Mouse (Mus musculus) midbrain, embryonic 10.5 days (tissue): ENCODE data around the gene Htra2. TPM values are rescaled to one million over a fixed set of nuclear protein-coding genes. Genes with fewer than 3 reads are reported as not detected.
A peak's percentile ranks its signal among the peaks of the same experiment; 100 is the strongest.

ENCODE experiments used
- DNase-seq: peaks from one replicate; pipeline ENCODE4 v3.0.0-alpha.2; 2017; ENCODE audit warnings: low spot score
- H3K27ac ChIP-seq: fragments of 300-500 bp; sonication (generic); replicated peaks from 2 replicates; pipeline ENCODE4 v1.5.1; 2016; ENCODE audit warnings: mild to moderate bottlenecking
- H3K27me3 ChIP-seq: fragments of 300-500 bp; sonication (generic); 2 replicates; pipeline ENCODE4 v1.6.1; 2016; ENCODE audit warnings: low read depth, mild to moderate bottlenecking; ENCODE audit not compliant: poor library complexity, severe bottlenecking
- H3K36me3 ChIP-seq: fragments of 300-500 bp; sonication (generic); 2 replicates; pipeline ENCODE4 v1.6.1; 2016; ENCODE audit warnings: mild to moderate bottlenecking, moderate library complexity
- H3K4me1 ChIP-seq: fragments of 300-500 bp; sonication (generic); 2 replicates; pipeline ENCODE4 v1.6.1; 2016
- H3K4me3 ChIP-seq: fragments of 300-500 bp; sonication (generic); 2 replicates; pipeline ENCODE4 v1.5.1; 2016; ENCODE audit warnings: mild to moderate bottlenecking, moderate library complexity
- H3K9me3 ChIP-seq: fragments of 300-500 bp; sonication (generic); replicated peaks from 2 replicates; pipeline ENCODE4 v1.6.1; 2016; ENCODE audit warnings: mild to moderate bottlenecking
- WGBS: fragments of 180-500 bp; shearing (Covaris S2); methylation state at CpG from one replicate; pipeline ENCODE4 v1.1.7; 2016; 5-methylcytosine and 5-hydroxymethylcytosine counted together
- polyA plus RNA-seq: library from polyadenylated mRNA; unstranded; fragments of >200 nt; fragmentation: Nextera tagmentation; extraction: Ambion mirVana; gene quantifications from 2 replicates; pipeline ENCODE4 v1.2.1, GENCODE M21; 2016

Htra2 gene
- polyA plus RNA-seq = 79.7 and 82.7 TPM in 2 replicates

GRCm38 (mm10) chr6:83054871-83055431 is at the start of gene Htra2:
Htra2 (minus strand) TSS chr6:83055273.
- DNase-seq = no peak
- Histone ChIP-seq H3K27ac (peak within 1 kb of the TSS; percentile 91), H3K27me3 (peaks cover 11% of the 10 kb centered on the region), H3K4me1 (peaks cover 37% of the 10 kb centered on the region), H3K36me3 (peaks cover 52% of the 10 kb centered on the region), H3K4me3 (peak within 1 kb of the TSS; percentile 97), H3K9me3 (no peaks in the 10 kb centered on the region)
- under 1% methylated on average over 50 of the region's 50 CpGs for WGBS

GRCm38 (mm10) chr6:83104158-83104557 is 49.1 kb upstream of the Htra2 start:
- Histone ChIP-seq H3K36me3 (peaks cover 15% of the 10 kb centered on the region), H3K4me1 (peaks cover 43% of the 10 kb centered on the region), H3K27ac (no peak overlapping the region), H3K4me3 (no peak overlapping the region), H3K9me3 (no peaks in the 10 kb centered on the region), H3K27me3 (peaks cover 26% of the 10 kb centered on the region)
- WGBS = 77% methylated on average over 4 of the region's 4 CpGs
- DNase-seq = no peak

- Histone ChIP-seq H3K4me3 (peak overlapping the region; percentile 68), H3K27me3 (peaks cover 26% of the 10 kb centered on the region), H3K36me3 (peaks cover 15% of the 10 kb centered on the region), H3K9me3 (no peaks in the 10 kb centered on the region), H3K4me1 (peaks cover 38% of the 10 kb centered on the region), H3K27ac (no peak overlapping the region)
- 36% methylated on average over 11 of the region's 11 CpGs for WGBS
- DNase-seq = no peak
These were observed 48.1 kb upstream of the Htra2 start for GRCm38 (mm10) chr6:83103130-83103650.

- DNase-seq = peak; percentile 76
- under 1% methylated on average over 74 of the region's 74 CpGs for WGBS
- H3K4me3 ChIP-seq = peak overlapping the region; percentile 68
- peaks cover 11% of the 10 kb centered on the region for H3K36me3 ChIP-seq
- H3K27ac ChIP-seq = peak overlapping the region; percentile 85
- peaks cover 28% of the 10 kb centered on the region for H3K4me1 ChIP-seq
- peaks cover 26% of the 10 kb centered on the region for H3K27me3 ChIP-seq
- H3K9me3 ChIP-seq = no peaks in the 10 kb centered on the region
These were observed 46.8 kb upstream of the Htra2 start for GRCm38 (mm10) chr6:83101688-83102556.

- 0% methylated on average over 25 of the region's 25 CpGs for WGBS
- DNase-seq = peak; percentile 83
- peak within 1 kb of the TSS; percentile 68 for H3K4me3 ChIP-seq
- no peaks in the 10 kb centered on the region for H3K9me3 ChIP-seq
- H3K4me1 ChIP-seq = peaks cover 29% of the 10 kb centered on the region
- H3K36me3 ChIP-seq = peaks cover 9% of the 10 kb centered on the region
- H3K27ac ChIP-seq = peak within 1 kb of the TSS; percentile 85
- peaks cover 26% of the 10 kb centered on the region for H3K27me3 ChIP-seq
These were observed 46.2 kb upstream of the Htra2 start, which contains the start of the genes Ccdc142 and Gm42688 for GRCm38 (mm10) chr6:83101316-83101687. Ccdc142 (plus strand) TSS chr6:83101601. Gm42688 (plus strand) TSS chr6:83101617.

- Histone ChIP-seq H3K27ac (no peak overlapping the region), H3K36me3 (no peaks in the 10 kb centered on the region), H3K4me1 (peaks cover 29% of the 10 kb centered on the region), H3K4me3 (no peak overlapping the region), H3K9me3 (no peaks in the 10 kb centered on the region), H3K27me3 (peaks cover 31% of the 10 kb centered on the region)
- WGBS = 83% methylated on average over 2 of the region's 2 CpGs
- DNase-seq = no peak
These were observed 43.3 kb upstream of the Htra2 start for GRCm38 (mm10) chr6:83098411-83098810.

- no peaks in the 10 kb centered on the region for H3K36me3 ChIP-seq
- peaks cover 36% of the 10 kb centered on the region for H3K27me3 ChIP-seq
- peaks cover 7% of the 10 kb centered on the region; the same call in 1 of the 2 replicates for H3K4me1 ChIP-seq
- WGBS = 39% methylated on average over 6 of the region's 6 CpGs
- DNase-seq = no peak
- H3K27ac ChIP-seq = no peak overlapping the region
- H3K4me3 ChIP-seq = no peak overlapping the region
- H3K9me3 ChIP-seq = no peaks in the 10 kb centered on the region
These were observed 40.9 kb upstream of the Htra2 start for GRCm38 (mm10) chr6:83095968-83096367.

- H3K9me3 ChIP-seq = no peaks in the 10 kb centered on the region
- H3K27me3 ChIP-seq = peaks cover 56% of the 10 kb centered on the region
- no peak for DNase-seq
- 55% methylated on average over 6 of the region's 6 CpGs for WGBS
- H3K4me1 ChIP-seq = peaks cover 8% of the 10 kb centered on the region
- no peaks in the 10 kb centered on the region for H3K36me3 ChIP-seq
- no peak overlapping the region for H3K4me3 ChIP-seq
- no peak overlapping the region for H3K27ac ChIP-seq
These were observed 37.5 kb upstream of the Htra2 start for GRCm38 (mm10) chr6:83092416-83093127.

- Histone ChIP-seq H3K4me3 (peak overlapping the region; percentile 40), H3K27me3 (peaks cover 91% of the 10 kb centered on the region), H3K36me3 (no peaks in the 10 kb centered on the region), H3K27ac (no peak overlapping the region), H3K4me1 (peaks cover 38% of the 10 kb centered on the region), H3K9me3 (no peaks in the 10 kb centered on the region)
- 3% methylated on average over 9 of the region's 9 CpGs for WGBS
- peak; percentile 34 for DNase-seq
These were observed 32.8 kb upstream of the Htra2 start for GRCm38 (mm10) chr6:83087926-83088260.

- peaks cover 94% of the 10 kb centered on the region for H3K27me3 ChIP-seq
- H3K36me3 ChIP-seq = peaks cover 2% of the 10 kb centered on the region; the same call in 1 of the 2 replicates
- peak; percentile 58 for DNase-seq
- under 1% methylated on average over 47 of the region's 47 CpGs for WGBS
- peaks cover 40% of the 10 kb centered on the region for H3K4me1 ChIP-seq
- H3K9me3 ChIP-seq = no peaks in the 10 kb centered on the region
- no peak overlapping the region for H3K27ac ChIP-seq
- H3K4me3 ChIP-seq = peak overlapping the region; percentile 40
These were observed 32.3 kb upstream of the Htra2 start for GRCm38 (mm10) chr6:83087205-83087925.

- peaks cover 10% of the 10 kb centered on the region for H3K36me3 ChIP-seq
- peaks cover 40% of the 10 kb centered on the region for H3K4me1 ChIP-seq
- no peaks in the 10 kb centered on the region for H3K9me3 ChIP-seq
- H3K27me3 ChIP-seq = peaks cover 97% of the 10 kb centered on the region
- H3K4me3 ChIP-seq = peak within 1 kb of the TSS; percentile 40
- 2% methylated on average over 42 of the region's 42 CpGs for WGBS
- no peak within 1 kb of the TSS for H3K27ac ChIP-seq
- no peak for DNase-seq
These were observed 31.3 kb upstream of the Htra2 start, which contains the start of gene Lbx2 for GRCm38 (mm10) chr6:83086121-83087035. Lbx2 (plus strand) TSS chr6:83086367.
